Comparison of ENCODE assay signal across 16 mouse cellular contexts in genomic region chr8:103406921-103407320, GRCm38 (mm10).
"Had no signal": no experiment of that assay in that cellular context is flagged by ENCODE, and none has a peak within 500 bp of the region (broad histone marks: within the 10 kb centered on the region; RNA-seq: fewer than 3 reads in every experiment).

No protein-coding gene starts in this region.

- H3K27ac ChIP-seq: left cerebral cortex, adult 2 months; liver, embryonic 13.5 days; midbrain, embryonic 12.5 days; neural tube, embryonic 13.5 days; stomach, embryonic 15.5 days had no signal

- H3K36me3 ChIP-seq: liver, embryonic 13.5 days; midbrain, embryonic 12.5 days; neural tube, embryonic 13.5 days; stomach, embryonic 15.5 days had no signal

- H3K27me3 ChIP-seq: liver, embryonic 13.5 days; midbrain, embryonic 12.5 days; neural tube, embryonic 13.5 days; stomach, embryonic 15.5 days had no signal

- H3K4me3 ChIP-seq: left cerebral cortex, adult 2 months; liver, embryonic 13.5 days; midbrain, embryonic 12.5 days; myocyte; neural tube, embryonic 13.5 days; stomach, embryonic 15.5 days had no signal

- H3K9me3 ChIP-seq: liver, embryonic 13.5 days; midbrain, embryonic 12.5 days; neural tube, embryonic 13.5 days; stomach, embryonic 15.5 days had no signal

- H3K4me2 ChIP-seq: liver, embryonic 13.5 days; midbrain, embryonic 12.5 days; neural tube, embryonic 13.5 days; stomach, embryonic 15.5 days had no signal

- H3K9ac ChIP-seq: liver, embryonic 13.5 days; midbrain, embryonic 12.5 days; neural tube, embryonic 13.5 days; stomach, embryonic 15.5 days had no signal

- H3K4me1 ChIP-seq: liver, embryonic 13.5 days; midbrain, embryonic 12.5 days; neural tube, embryonic 13.5 days; stomach, embryonic 15.5 days had no signal

- ATAC-seq: midbrain, embryonic 16.5 days had no signal

- DNase-seq: kidney, adult 11 months; kidney, adult 8-10 months; layer of hippocampus, postnatal 36 days; liver, embryonic 13.5 days; lung, adult 2 months; lung, postnatal 14 days; retina, postnatal 1 day; right cerebral cortex, postnatal 25 days; spleen, adult 18-20 months; thymus, postnatal 25 days had no signal
